Mouse (Mus musculus) c-Kit-positive CD71-positive TER-119-positive erythroid progenitor cells, embryonic 14.5 days (primary cell): ENCODE data around the gene Nadk2.

Experiments
- DNase-seq: peaks from one replicate; pipeline ENCODE4 v3.0.0-alpha.2; 2013; ENCODE audit warnings: low spot score

The Nadk2 gene

GRCm38 (mm10) chr15:9070912-9071555, at the start of gene Nadk2:
Gene Nadk2, plus strand, starts transcription at chr15:9071260.
- DNase-seq = peak; percentile 99

GRCm38 (mm10) chr15:9055704-9056103, 15.4 kb upstream of the Nadk2 start:
- no peak for DNase-seq

- no peak for DNase-seq
Observed at GRCm38 (mm10) chr15:9059856-9060255, 11.2 kb upstream of the Nadk2 start.

GRCm38 (mm10) chr15:9061150-9061882, 9.7 kb upstream of the Nadk2 start:
- DNase-seq = no peak

- no peak for DNase-seq
Observed at GRCm38 (mm10) chr15:9068881-9069280, 2.2 kb upstream of the Nadk2 start.

- DNase-seq = peak; percentile 54
Observed at GRCm38 (mm10) chr15:9070353-9070752, 707 bp upstream of the Nadk2 start.

GRCm38 (mm10) chr15:9071556-9072544, 790 bp downstream of the Nadk2 start:
- DNase-seq = no peak

GRCm38 (mm10) chr15:9072630-9073029, 1.6 kb downstream of the Nadk2 start:
- DNase-seq = no peak

GRCm38 (mm10) chr15:9073067-9073608, 2.1 kb downstream of the Nadk2 start:
- no peak for DNase-seq

GRCm38 (mm10) chr15:9073684-9074083, 2.6 kb downstream of the Nadk2 start:
- no peak for DNase-seq

GRCm38 (mm10) chr15:9074139-9074538, 3.1 kb downstream of the Nadk2 start:
- no peak for DNase-seq

GRCm38 (mm10) chr15:9074671-9075070, 3.6 kb downstream of the Nadk2 start:
- peak; percentile 94 for DNase-seq

- DNase-seq = no peak
Observed at GRCm38 (mm10) chr15:9075608-9076200, 4.6 kb downstream of the Nadk2 start.

- DNase-seq = peak; percentile 77
Observed at GRCm38 (mm10) chr15:9078481-9079300, 7.6 kb downstream of the Nadk2 start.

GRCm38 (mm10) chr15:9079626-9080025, 8.6 kb downstream of the Nadk2 start:
- DNase-seq = no peak

- DNase-seq = peak; percentile 60
Observed at GRCm38 (mm10) chr15:9080206-9080605, 9.1 kb downstream of the Nadk2 start.

- no peak for DNase-seq
Observed at GRCm38 (mm10) chr15:9081294-9081693, 10.2 kb downstream of the Nadk2 start.

- no peak for DNase-seq
Observed at GRCm38 (mm10) chr15:9082753-9083152, 11.7 kb downstream of the Nadk2 start.

GRCm38 (mm10) chr15:9086813-9087212, 15.8 kb downstream of the Nadk2 start:
- peak; percentile 53 for DNase-seq

GRCm38 (mm10) chr15:9087421-9087820, 16.4 kb downstream of the Nadk2 start:
- no peak for DNase-seq
